Mouse (Mus musculus) cerebellum, adult 2 months (tissue): Measurements from ENCODE around the gene Nedd9.

Source experiments
- CTCF ChIP-seq: fragments of 200-500 bp; IDR thresholded peaks from 2 replicates; pipeline ENCODE4 v1.5.1; 2011; ENCODE audit warnings: low read depth, mild to moderate bottlenecking, control low read depth, low read length, moderate library complexity, borderline replicate concordance; ENCODE audit not compliant: insufficient read depth
- POLR2A ChIP-seq: fragments of 200-500 bp; IDR thresholded peaks from 2 replicates; pipeline ENCODE4 v1.6.1; 2011; ENCODE audit warnings: low read length, control low read depth, borderline replicate concordance; ENCODE audit not compliant: insufficient read depth

DNA sequence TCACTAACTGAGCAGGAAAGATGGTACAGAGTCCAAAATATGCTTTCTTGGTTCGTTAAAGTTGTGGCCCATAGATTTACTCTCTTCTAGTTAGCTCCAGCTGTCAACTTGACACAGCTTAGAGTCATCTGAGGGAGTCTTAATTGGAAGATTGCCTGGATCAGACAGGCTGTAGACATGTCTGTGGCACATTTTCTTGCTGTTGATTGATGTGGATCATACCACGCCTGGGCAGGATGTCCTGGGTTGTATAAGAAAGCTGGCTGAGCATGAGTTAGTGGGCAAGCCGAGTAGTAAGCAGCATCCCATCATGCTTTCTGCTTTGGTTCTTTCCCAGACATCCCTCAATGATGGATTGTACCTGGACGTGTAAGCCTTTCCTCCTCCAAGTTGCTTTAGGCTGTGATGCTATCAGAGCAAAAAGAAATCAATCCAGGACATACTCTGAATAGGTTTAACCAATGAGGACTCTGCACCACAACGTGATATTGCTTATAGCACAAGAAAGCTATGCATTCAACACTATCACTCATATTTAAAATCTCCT lies 14.2 kb downstream of the Nedd9 start:
- TF ChIP-seq POLR2A (no peak), CTCF (no peak)
